Mouse (Mus musculus) adrenal gland, adult (tissue): ENCODE results near the gene Styx.
A peak's percentile ranks its signal among the peaks of the same experiment; 100 is the strongest.

Experiments
- DNase-seq, 2 experiments: peaks; one replicate each; pipeline ENCODE4 v3.0.0; 2022 to 2023; ENCODE audit warnings: low spot score in 1 of 2; ENCODE audit not compliant: inconsistent age in 2 of 2

Styx gene

GRCm38 (mm10) chr14:45438250-45438930 lies 87.5 kb downstream of the Styx start:
- no peak for DNase-seq

GRCm38 (mm10) chr14:45438931-45439275 lies 88.0 kb downstream of the Styx start:
- no peak for DNase-seq

GRCm38 (mm10) chr14:45439387-45439786 lies 88.5 kb downstream of the Styx start:
- no peak for DNase-seq

- no peak for DNase-seq
These were observed 90.4 kb downstream of the Styx start for GRCm38 (mm10) chr14:45441291-45441690.

GRCm38 (mm10) chr14:45442781-45443560 lies 92.1 kb downstream of the Styx start:
- no peak for DNase-seq

GRCm38 (mm10) chr14:45444870-45445269 lies 94.0 kb downstream of the Styx start:
- no peak for DNase-seq

GRCm38 (mm10) chr14:45445445-45445844 lies 94.6 kb downstream of the Styx start:
- DNase-seq, result peak in 1 of 2 experiments; percentile 30

- DNase-seq, result no peak
These were observed 95.9 kb downstream of the Styx start for GRCm38 (mm10) chr14:45446777-45447176.

GRCm38 (mm10) chr14:45451090-45451489 lies 100.2 kb downstream of the Styx start:
- DNase-seq, result no peak

GRCm38 (mm10) chr14:45452148-45452547 lies 101.3 kb downstream of the Styx start:
- no peak for DNase-seq

GRCm38 (mm10) chr14:45452861-45453512 lies 102.1 kb downstream of the Styx start:
- DNase-seq, result peak in 1 of 2 experiments; percentile 57

GRCm38 (mm10) chr14:45453538-45454233 lies 102.8 kb downstream of the Styx start:
- peak in 1 of 2 experiments; percentile 41 for DNase-seq

GRCm38 (mm10) chr14:45455651-45456501 lies 105.0 kb downstream of the Styx start:
- DNase-seq, result peak in 1 of 2 experiments; percentile 40

GRCm38 (mm10) chr14:45456502-45456846 lies 105.6 kb downstream of the Styx start:
- peak in 1 of 2 experiments; percentile 52 for DNase-seq

GRCm38 (mm10) chr14:45457003-45457402 lies 106.1 kb downstream of the Styx start:
- DNase-seq, result peak in 1 of 2 experiments; percentile 52

GRCm38 (mm10) chr14:45459877-45460276 lies 109.0 kb downstream of the Styx start:
- DNase-seq, result no peak

GRCm38 (mm10) chr14:45460491-45460890 lies 109.6 kb downstream of the Styx start:
- DNase-seq, result no peak

GRCm38 (mm10) chr14:45461945-45462344 lies 111.1 kb downstream of the Styx start:
- DNase-seq, result no peak

- DNase-seq, result no peak
These were observed 111.5 kb downstream of the Styx start for GRCm38 (mm10) chr14:45462374-45462773.

GRCm38 (mm10) chr14:45462875-45463475 lies 112.1 kb downstream of the Styx start:
- DNase-seq, result no peak
